Mouse (Mus musculus): ENCODE measurements around the gene Tcf20. TPM values are rescaled to one million over a fixed set of nuclear protein-coding genes. Genes with fewer than 3 reads are reported as not detected.
"Not testable (repeated sequence)": the region's sequence is repeated elsewhere in the genome, so short reads cannot be mapped to it uniquely, and the experiment has no call there.

The Tcf20 gene
- polyA plus RNA-seq, 1 experiment from 2014 or later = 8.6 TPM

DNA sequence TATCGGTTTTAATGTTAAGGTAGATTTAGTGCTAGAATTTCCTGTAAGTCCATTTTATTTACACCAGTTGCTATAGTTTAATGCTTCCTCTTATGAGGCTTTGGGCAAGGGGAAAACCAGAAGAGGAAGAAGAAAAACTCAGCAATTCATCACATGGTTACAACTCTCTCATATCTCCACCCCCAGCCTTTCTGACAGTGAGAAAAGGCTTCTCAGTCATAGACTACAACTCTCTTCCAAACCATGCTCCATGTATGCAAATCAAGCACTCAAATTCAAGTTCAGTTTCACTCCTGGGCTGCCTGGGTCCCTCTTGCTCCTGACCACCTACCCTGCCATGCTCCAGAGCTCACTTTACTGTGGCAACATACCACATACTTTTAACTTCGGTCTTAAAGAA is 99.2 kb downstream of the Tcf20 start:
- H3K27ac ChIP-seq = no peak overlapping the region
- no peaks in the 10 kb centered on the region for H3K9me3 ChIP-seq
- no peak overlapping the region for H3K4me2 ChIP-seq
- 67% methylated on average over 2 of the region's 2 CpGs for WGBS
- no peak overlapping the region for H3K9ac ChIP-seq
- no peaks in the 10 kb centered on the region for H3K36me3 ChIP-seq
- no peaks in the 10 kb centered on the region for H3K27me3 ChIP-seq (replicated peaks)
- H3K4me3 ChIP-seq (replicated peaks) = no peak overlapping the region
- H3K4me1 ChIP-seq = peaks cover 4% of the 10 kb centered on the region; the same call in 1 of the 2 replicates
- no peak for ATAC-seq (ENCODE audit: insufficient read depth, low FRiP score, low read depth)

DNA sequence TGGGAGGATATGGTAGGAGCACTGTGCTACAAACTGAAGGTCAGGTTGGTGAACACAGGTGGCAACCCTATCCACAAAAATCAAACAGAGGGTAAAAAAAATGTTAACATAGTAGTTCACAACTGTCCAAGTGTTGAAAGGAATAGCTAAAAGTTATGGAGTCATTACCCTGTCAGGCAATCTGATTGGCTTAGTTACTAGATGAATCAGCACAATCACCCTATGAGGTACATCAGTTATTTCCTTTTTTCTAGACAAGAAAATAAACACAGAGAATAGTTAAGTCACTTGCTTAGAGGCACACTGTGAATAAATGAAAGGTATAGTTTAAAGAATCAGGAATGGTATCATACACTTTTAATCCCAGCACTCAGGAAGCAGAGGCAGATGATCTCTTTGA is 110.4 kb downstream of the Tcf20 start:
- no peak overlapping the region for H3K4me3 ChIP-seq (replicated peaks)
- no peak overlapping the region for H3K4me2 ChIP-seq
- H3K9ac ChIP-seq = no peak overlapping the region
- no peaks in the 10 kb centered on the region for H3K36me3 ChIP-seq
- H3K27ac ChIP-seq = no peak overlapping the region
- H3K4me1 ChIP-seq = no peaks in the 10 kb centered on the region
- no peaks in the 10 kb centered on the region for H3K9me3 ChIP-seq
- no peak for ATAC-seq (ENCODE audit: insufficient read depth, low FRiP score, low read depth)
- no peaks in the 10 kb centered on the region for H3K27me3 ChIP-seq (replicated peaks)

DNA sequence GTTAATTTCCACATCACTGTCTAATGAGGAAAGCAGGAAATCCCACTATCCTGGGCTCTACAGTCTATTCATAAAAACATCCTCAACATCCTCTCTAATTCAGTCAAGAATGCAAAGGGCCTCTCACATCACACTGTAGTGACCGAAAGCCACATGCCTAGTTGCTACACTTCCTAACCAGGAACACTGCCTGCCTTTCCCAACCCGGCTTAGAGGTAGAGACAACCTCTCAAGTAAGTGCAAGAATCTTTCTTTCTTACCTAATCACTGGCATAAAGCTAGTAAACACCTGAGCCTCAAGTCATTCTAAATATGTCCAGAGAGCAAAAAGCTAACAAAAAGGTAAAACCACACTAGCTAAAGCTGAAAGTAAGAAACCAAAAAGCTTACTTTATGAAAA is 110.8 kb downstream of the Tcf20 start:
- H3K9me3 ChIP-seq = no peaks in the 10 kb centered on the region
- no peaks in the 10 kb centered on the region for H3K27me3 ChIP-seq (replicated peaks)
- no peak for ATAC-seq (ENCODE audit: insufficient read depth, low FRiP score, low read depth)
- H3K36me3 ChIP-seq = no peaks in the 10 kb centered on the region
- no peaks in the 10 kb centered on the region for H3K4me1 ChIP-seq
- no peak overlapping the region for H3K4me3 ChIP-seq (replicated peaks)
- H3K27ac ChIP-seq = no peak overlapping the region
- WGBS = 78% methylated on average over 2 of the region's 2 CpGs
- H3K4me2 ChIP-seq = no peak overlapping the region
- no peak overlapping the region for H3K9ac ChIP-seq

DNA sequence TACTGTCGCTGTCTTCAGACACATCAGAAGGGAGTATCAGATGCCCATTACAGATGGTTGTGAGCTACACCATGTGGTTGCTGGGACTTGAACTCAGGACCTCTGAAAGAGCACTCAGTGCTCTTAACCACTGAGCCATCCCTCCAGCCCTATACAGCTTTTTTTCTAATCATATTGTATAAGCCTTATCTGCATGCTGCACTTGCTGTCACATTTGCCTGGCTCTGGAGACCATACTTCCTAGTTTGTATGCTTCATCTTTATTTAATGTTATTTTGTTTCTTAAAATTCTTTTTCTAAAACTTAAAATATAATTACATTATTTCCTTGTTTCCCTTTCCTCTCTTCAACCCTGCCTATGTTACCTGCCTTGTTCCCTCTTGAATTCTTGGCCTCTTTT is 115.6 kb downstream of the Tcf20 start:
- Histone ChIP-seq H3K4me1 (0 out of 2 replicates have a peak, but pooled peaks cover 7% of the 10 kb centered on the region), H3K4me3 (replicated peaks) (no peak overlapping the region), H3K36me3 (no peaks in the 10 kb centered on the region), H3K27me3 (replicated peaks) (no peaks in the 10 kb centered on the region), H3K4me2 (no peak overlapping the region), H3K9me3 (no peaks in the 10 kb centered on the region), H3K27ac (no peak overlapping the region), H3K9ac (no peak overlapping the region)
- no peak for ATAC-seq (ENCODE audit: insufficient read depth, low FRiP score, low read depth)
- WGBS = 83% methylated on average over 1 of the region's 1 CpGs

DNA sequence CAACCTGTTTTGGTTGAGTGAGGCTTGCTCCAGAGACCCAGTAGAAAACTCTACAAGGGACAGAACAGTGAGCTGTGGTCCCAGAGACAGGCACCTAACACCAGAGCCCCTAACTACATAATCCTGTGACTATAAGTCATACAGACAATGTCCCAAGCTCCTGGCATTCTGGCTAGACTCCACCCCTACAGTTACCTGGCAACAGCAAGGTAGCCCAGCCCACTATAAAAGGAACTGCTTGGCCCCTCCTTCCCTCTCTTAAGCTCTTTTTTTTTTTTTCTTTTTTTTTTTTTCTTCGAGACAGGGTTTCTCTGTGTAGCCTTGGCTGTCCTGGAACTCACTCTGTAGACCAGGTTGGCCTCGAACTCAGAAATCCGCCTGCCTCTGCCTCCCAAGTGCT is 121.4 kb downstream of the Tcf20 start:
- H3K27ac ChIP-seq; H3K4me2 ChIP-seq; ATAC-seq (ENCODE audit: insufficient read depth, low FRiP score, low read depth); H3K9ac ChIP-seq; H3K27me3 ChIP-seq (replicated peaks); H3K4me3 ChIP-seq (replicated peaks); H3K36me3 ChIP-seq; H3K9me3 ChIP-seq: not testable (repeated sequence)
- 100% methylated on average over 3 of the region's 3 CpGs for WGBS
- peaks cover 14% of the 10 kb centered on the region; the same call in 1 of the 2 replicates for H3K4me1 ChIP-seq

DNA sequence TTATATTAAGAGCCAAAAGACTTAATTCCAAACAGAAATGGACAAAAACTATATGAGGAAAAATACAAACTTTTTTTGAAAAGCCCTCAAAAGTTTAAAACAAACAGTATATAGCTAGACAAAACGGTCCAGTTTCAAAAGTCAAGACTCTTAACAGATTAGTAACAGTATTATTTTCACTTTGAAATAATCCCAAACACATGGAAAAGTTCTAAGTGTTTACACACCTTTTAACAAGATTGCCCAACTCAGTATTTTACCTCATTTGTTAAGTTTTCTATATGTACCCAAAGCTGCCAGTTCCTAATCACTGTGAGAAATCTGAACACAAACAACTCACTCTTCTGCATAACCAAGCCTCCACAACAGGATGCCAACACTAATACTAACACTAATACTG is 124.0 kb downstream of the Tcf20 start:
- Histone ChIP-seq H3K27ac (no peak overlapping the region), H3K9me3 (no peaks in the 10 kb centered on the region), H3K27me3 (replicated peaks) (no peaks in the 10 kb centered on the region), H3K4me3 (replicated peaks) (no peak overlapping the region), H3K4me1 (peaks cover 8% of the 10 kb centered on the region; the same call in 1 of the 2 replicates), H3K4me2 (no peak overlapping the region), H3K36me3 (no peaks in the 10 kb centered on the region), H3K9ac (no peak overlapping the region)
- 40% methylated on average over 1 of the region's 1 CpGs for WGBS
- no peak for ATAC-seq (ENCODE audit: insufficient read depth, low FRiP score, low read depth)

DNA sequence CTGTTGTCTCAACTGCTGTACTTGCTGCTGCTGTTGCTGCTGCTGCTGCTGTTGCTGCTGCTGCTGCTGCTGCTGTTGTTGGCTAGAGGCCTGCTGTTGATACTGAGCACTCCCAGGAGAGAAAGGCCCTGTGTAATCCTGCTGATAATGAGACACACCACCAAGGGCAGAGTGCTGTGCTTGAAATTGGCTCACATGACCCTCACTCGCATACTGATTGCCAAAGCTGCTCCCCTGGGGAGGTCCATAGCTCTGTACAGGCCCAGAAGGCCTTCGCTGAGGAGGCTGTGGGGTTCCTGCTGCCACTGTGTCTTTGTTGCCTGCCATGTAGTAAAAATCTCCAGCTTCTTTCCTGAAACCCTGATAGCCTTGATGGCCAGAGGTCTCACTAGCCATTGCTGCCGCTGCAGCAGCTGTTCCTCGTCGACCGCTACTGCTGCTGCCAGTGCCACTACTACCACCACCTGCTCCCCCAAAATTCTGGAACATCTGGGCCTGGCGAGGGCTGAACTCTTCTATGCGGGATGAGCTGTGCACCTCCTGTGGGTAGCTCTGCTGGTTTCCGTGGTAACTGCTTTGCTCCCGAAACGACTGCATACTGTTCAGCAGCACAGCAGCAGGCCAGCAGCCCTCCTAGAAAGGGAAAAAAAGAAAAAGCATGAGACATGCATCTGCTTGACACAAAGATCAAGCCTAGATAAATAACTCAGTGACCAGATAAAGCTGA is 130.9 kb downstream of the Tcf20 start:
- H3K4me1 ChIP-seq = no peaks in the 10 kb centered on the region
- H3K36me3 ChIP-seq = peaks cover 36% of the 10 kb centered on the region
- no peak overlapping the region for H3K4me3 ChIP-seq (replicated peaks)
- H3K27ac ChIP-seq = no peak overlapping the region
- no peaks in the 10 kb centered on the region for H3K27me3 ChIP-seq (replicated peaks)
- WGBS = 71% methylated on average over 11 of the region's 11 CpGs
- ATAC-seq (ENCODE audit: insufficient read depth, low FRiP score, low read depth) = no peak
- H3K9me3 ChIP-seq = no peaks in the 10 kb centered on the region
- no peak overlapping the region for H3K9ac ChIP-seq
- H3K4me2 ChIP-seq = no peak overlapping the region

DNA sequence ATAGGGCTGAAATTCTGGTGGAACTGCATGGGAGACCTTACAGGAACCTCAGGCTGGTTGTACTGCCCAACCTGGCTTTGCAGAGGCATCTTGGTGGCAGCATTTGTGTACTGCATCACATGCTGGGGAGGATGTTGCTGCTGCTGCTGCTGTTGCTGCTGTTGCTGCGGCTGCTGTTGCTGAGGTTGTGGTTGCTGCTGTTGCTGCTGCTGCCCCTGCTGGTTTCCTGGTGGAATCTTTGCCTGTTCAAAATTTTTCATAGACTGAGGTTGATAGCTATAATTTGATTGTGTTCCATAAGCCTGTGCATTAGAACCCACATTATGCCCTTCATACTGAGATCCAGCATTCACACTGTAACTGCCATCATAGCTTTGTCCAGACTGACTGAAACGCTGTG is 131.6 kb downstream of the Tcf20 start:
- no peak overlapping the region for H3K4me3 ChIP-seq (replicated peaks)
- H3K27ac ChIP-seq = no peak overlapping the region
- WGBS = 92% methylated on average over 2 of the region's 2 CpGs
- H3K27me3 ChIP-seq (replicated peaks) = no peaks in the 10 kb centered on the region
- H3K4me2 ChIP-seq = no peak overlapping the region
- no peaks in the 10 kb centered on the region for H3K4me1 ChIP-seq
- no peak for ATAC-seq (ENCODE audit: insufficient read depth, low FRiP score, low read depth)
- peaks cover 36% of the 10 kb centered on the region for H3K36me3 ChIP-seq
- no peak overlapping the region for H3K9ac ChIP-seq
- H3K9me3 ChIP-seq = no peaks in the 10 kb centered on the region

DNA sequence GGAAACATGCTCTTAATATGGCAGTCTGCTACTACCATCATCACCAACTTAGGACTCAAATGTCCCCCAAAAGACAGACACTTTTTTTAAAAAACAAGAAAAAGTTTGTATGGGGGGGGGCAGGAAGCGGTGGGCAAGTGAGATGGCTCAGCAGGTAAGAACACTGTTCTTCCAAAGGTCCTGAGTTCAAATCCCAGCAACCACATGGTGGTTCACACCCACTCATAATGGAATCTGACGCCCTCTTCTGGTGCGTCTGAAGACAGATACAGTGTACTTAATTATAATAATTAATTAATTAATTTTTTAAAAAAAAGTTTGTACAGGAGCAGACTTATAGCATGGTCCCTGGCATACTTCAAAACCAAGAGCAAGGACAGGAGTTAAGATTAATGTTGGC is 148.5 kb downstream of the Tcf20 start:
- Histone ChIP-seq H3K9ac (no peak overlapping the region), H3K27ac (no peak overlapping the region), H3K27me3 (replicated peaks) (no peaks in the 10 kb centered on the region), H3K4me2 (no peak overlapping the region), H3K4me3 (replicated peaks) (no peak overlapping the region), H3K36me3 (no peaks in the 10 kb centered on the region), H3K9me3 (no peaks in the 10 kb centered on the region), H3K4me1 (no peaks in the 10 kb centered on the region)
- no peak for ATAC-seq (ENCODE audit: insufficient read depth, low FRiP score, low read depth)
- WGBS = 91% methylated on average over 3 of the region's 3 CpGs

DNA sequence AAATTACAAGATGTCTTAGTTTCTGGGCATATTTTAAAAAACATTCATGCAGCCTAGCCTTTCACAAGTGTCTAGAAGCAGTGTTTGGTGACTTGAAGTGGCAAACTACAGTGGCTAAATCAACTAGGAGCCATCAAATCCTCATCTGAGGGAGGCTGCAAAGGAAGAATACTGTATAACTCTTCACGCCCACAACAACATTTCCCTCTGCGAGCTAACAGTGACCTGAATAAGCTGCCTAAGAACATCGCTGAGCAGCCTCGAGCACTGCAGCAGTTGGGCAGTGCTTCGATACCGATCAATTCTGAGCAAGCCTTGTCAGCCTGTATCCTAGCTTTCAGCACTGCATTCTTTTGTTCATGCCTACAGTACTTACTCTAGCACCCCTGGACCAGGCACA is 157.8 kb downstream of the Tcf20 start:
- peaks cover 3% of the 10 kb centered on the region; the same call in 1 of the 2 replicates for H3K36me3 ChIP-seq
- H3K4me1 ChIP-seq = no peaks in the 10 kb centered on the region
- H3K9ac ChIP-seq = no peak overlapping the region
- 87% methylated on average over 6 of the region's 6 CpGs for WGBS
- H3K4me3 ChIP-seq (replicated peaks) = no peak overlapping the region
- no peaks in the 10 kb centered on the region for H3K27me3 ChIP-seq (replicated peaks)
- no peak for ATAC-seq (ENCODE audit: insufficient read depth, low FRiP score, low read depth)
- no peak overlapping the region for H3K4me2 ChIP-seq
- H3K9me3 ChIP-seq = no peaks in the 10 kb centered on the region
- H3K27ac ChIP-seq = no peak overlapping the region

DNA sequence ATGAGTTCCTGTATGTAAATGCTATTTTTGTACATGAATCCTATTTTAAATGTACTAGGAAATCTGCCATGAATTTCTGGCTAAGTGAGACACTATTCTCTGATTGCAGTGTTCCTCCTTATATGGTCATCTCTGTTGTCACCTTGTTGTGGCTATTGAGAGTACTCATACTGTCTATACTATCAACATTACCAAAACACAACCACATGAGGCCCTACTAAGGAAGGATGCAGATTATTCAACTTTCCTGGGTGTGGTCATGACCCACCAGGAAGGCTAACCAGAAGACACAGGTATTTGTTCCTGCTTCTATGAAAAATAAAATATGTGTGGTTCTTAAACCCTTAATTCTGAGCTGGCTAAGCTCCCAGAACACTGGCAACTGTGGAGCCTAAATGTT is 161.8 kb downstream of the Tcf20 start:
- Histone ChIP-seq H3K27ac (no peak overlapping the region), H3K36me3 (peaks cover 3% of the 10 kb centered on the region; the same call in 1 of the 2 replicates), H3K4me3 (replicated peaks) (no peak overlapping the region), H3K9ac (no peak overlapping the region), H3K4me2 (no peak overlapping the region), H3K9me3 (no peaks in the 10 kb centered on the region), H3K4me1 (no peaks in the 10 kb centered on the region), H3K27me3 (replicated peaks) (no peaks in the 10 kb centered on the region)
- no peak for ATAC-seq (ENCODE audit: insufficient read depth, low FRiP score, low read depth)

DNA sequence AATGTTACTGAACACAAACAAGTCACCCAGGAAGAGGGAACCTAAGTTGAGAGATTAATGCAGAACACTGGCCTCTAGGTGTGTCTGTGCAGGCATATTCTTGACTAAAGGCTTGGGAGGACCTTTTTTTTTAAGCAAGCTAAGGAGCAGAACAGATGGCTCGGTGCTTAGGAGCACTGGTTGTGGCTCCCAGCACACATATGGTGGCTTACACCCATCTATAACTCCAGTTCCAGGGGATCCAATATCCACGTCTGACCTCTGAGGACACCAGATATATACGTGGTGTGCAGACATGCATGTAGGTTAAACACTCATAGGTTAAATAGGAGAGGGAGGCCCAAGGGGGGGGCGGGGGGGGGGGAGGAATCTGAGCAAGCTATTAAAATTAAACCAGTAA is 165.3 kb downstream of the Tcf20 start:
- no peak overlapping the region for H3K9ac ChIP-seq
- peaks cover 3% of the 10 kb centered on the region; the same call in 1 of the 2 replicates for H3K36me3 ChIP-seq
- H3K4me2 ChIP-seq = no peak overlapping the region
- no peaks in the 10 kb centered on the region for H3K27me3 ChIP-seq (replicated peaks)
- H3K27ac ChIP-seq = no peak overlapping the region
- H3K4me1 ChIP-seq = no peaks in the 10 kb centered on the region
- ATAC-seq (ENCODE audit: insufficient read depth, low FRiP score, low read depth) = no peak
- WGBS = 75% methylated on average over 3 of the region's 4 CpGs
- H3K9me3 ChIP-seq = no peaks in the 10 kb centered on the region
- no peak overlapping the region for H3K4me3 ChIP-seq (replicated peaks)

DNA sequence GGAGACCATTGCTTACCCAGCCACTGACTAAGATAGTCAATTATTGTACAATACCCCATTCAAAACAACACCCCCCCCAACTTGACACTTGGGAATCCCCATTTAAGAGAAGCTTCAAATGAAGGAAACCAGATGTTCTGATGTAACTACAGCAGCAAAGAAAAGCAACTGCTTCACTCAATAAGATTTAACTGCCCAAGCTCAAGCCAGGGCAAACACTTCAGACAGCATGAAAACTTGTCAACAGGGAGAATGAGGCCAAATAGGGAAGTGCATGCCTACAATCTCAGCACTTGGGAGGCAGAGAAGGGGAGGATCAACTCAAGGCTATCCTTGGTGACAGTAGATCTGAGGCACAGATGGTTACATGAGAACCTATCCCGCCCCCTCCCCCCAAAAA is 166.0 kb downstream of the Tcf20 start:
- no peaks in the 10 kb centered on the region for H3K27me3 ChIP-seq (replicated peaks)

More for the DNA sequence above, 166.0 kb downstream of the Tcf20 start:
- no peaks in the 10 kb centered on the region for H3K9me3 ChIP-seq
- H3K36me3 ChIP-seq = peaks cover 3% of the 10 kb centered on the region; the same call in 1 of the 2 replicates
- no peak for ATAC-seq (ENCODE audit: insufficient read depth, low FRiP score, low read depth)
- no peak overlapping the region for H3K9ac ChIP-seq
- no peaks in the 10 kb centered on the region for H3K4me1 ChIP-seq
- no peak overlapping the region for H3K27ac ChIP-seq
- WGBS = 87% methylated on average over 1 of the region's 1 CpGs
- no peak overlapping the region for H3K4me3 ChIP-seq (replicated peaks)
- no peak overlapping the region for H3K4me2 ChIP-seq
